Mouse (Mus musculus) hindbrain, embryonic 10.5 days (tissue): ENCODE data around the gene Slc6a17. TPM values are rescaled to one million over a fixed set of nuclear protein-coding genes. Genes with fewer than 3 reads are reported as not detected.

Experiments
- DNase-seq: peaks from one replicate; pipeline ENCODE4 v3.0.0-alpha.2; 2017; ENCODE audit warnings: low spot score
- H3K27ac ChIP-seq: fragments of 300-500 bp; sonication (generic); 2 replicates; pipeline ENCODE4 v1.5.1; 2016; ENCODE audit warnings: mild to moderate bottlenecking, moderate library complexity
- H3K27me3 ChIP-seq: fragments of 300-500 bp; sonication (generic); 2 replicates; pipeline ENCODE4 v1.6.1; 2016; ENCODE audit warnings: mild to moderate bottlenecking; ENCODE audit not compliant: poor library complexity, insufficient read depth, severe bottlenecking
- H3K36me3 ChIP-seq: fragments of 300-500 bp; sonication (generic); 2 replicates; pipeline ENCODE4 v1.6.1; 2016; ENCODE audit warnings: mild to moderate bottlenecking, moderate library complexity
- H3K4me1 ChIP-seq: fragments of 300-500 bp; sonication (generic); replicated peaks from 2 replicates; pipeline ENCODE4 v1.6.1; 2016; ENCODE audit warnings: mild to moderate bottlenecking
- H3K4me3 ChIP-seq: fragments of 300-500 bp; sonication (generic); 2 replicates; pipeline ENCODE4 v1.5.1; 2016; ENCODE audit warnings: mild to moderate bottlenecking, moderate library complexity
- H3K9me3 ChIP-seq: fragments of 300-500 bp; sonication (generic); 2 replicates; pipeline ENCODE4 v1.6.1; 2016; ENCODE audit warnings: mild to moderate bottlenecking, moderate library complexity
- WGBS: fragments of 180-500 bp; shearing (Covaris S2); methylation state at CpG from one replicate; pipeline ENCODE4 v1.1.7; 2016; 5-methylcytosine and 5-hydroxymethylcytosine counted together
- polyA plus RNA-seq: library from polyadenylated mRNA; unstranded; fragments of >200 nt; fragmentation: Nextera tagmentation; extraction: Ambion mirVana; gene quantifications from 2 replicates; pipeline ENCODE4 v1.2.1, GENCODE M21; 2016

Gene Slc6a17
- 2.7 and 3.2 TPM in 2 replicates for polyA plus RNA-seq

DNA sequence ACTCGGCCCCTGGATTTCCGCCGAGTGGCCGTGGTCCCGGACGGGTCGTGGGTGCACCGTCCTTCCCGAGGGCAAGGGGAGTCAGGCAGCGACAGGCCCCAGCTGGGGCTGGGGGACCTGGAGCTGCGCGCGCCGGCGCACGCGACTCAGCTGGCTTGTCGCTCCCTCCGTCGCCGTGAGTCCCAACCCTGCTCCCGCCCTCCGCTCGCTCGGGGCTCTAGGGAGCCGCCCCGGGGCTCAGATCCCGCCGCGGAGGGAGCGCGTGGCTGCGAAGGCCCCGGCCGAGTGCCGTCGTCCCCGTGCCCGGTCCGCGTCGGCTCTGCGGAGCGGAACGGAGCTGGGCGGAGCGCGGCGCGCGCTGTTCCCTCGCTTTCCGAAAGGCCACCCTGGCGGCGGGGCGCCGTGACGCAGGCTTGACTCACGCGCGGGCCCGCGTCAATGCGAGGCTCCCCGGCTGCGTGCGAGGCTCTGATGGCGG lies at the start of gene Slc6a17:
Slc6a17 (minus strand) TSS at position 388 of the 478 bp plus-strand sequence.
- peak within 1 kb of the TSS; percentile 83 for H3K27ac ChIP-seq
- H3K27me3 ChIP-seq, result peaks cover 88% of the 10 kb centered on the region
- H3K4me3 ChIP-seq, result peak within 1 kb of the TSS; percentile 60

DNA sequence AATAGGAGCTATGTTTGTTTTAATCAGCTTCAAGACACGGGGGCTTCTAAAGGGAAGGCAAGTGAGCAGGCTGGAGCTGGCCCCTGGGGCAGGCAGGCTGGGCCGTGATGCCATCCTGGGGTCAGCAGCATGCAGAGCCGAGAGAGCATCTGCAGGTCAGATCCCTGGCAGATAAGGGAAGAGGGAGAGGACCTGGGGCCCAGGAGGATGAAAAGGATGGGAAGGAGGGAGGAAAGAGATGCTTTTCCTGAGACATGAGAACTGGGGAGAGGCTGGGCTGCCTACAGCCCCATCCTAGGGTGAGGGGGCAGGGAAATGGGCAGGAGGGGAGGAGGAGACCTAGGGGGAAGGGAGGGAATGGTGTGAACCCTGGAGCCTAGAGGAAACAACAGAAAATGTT lies 47.5 kb upstream of the Slc6a17 start:
- Histone ChIP-seq H3K36me3 (no peaks in the 10 kb centered on the region), H3K9me3 (no peaks in the 10 kb centered on the region), H3K27ac (no peak overlapping the region), H3K27me3 (no peaks in the 10 kb centered on the region; the same call in 1 of the 2 replicates), H3K4me3 (no peak overlapping the region), H3K4me1 (peaks cover 30% of the 10 kb centered on the region)
- no peak for DNase-seq
- WGBS, result 45% methylated on average over 3 of the region's 3 CpGs

More for the DNA sequence above, at the start of gene Slc6a17:
- DNase-seq, result peak; percentile 74
- peaks cover 25% of the 10 kb centered on the region for H3K4me1 ChIP-seq
- under 1% methylated on average over 68 of the region's 68 CpGs for WGBS
- no peaks in the 10 kb centered on the region for H3K9me3 ChIP-seq
- no peaks in the 10 kb centered on the region for H3K36me3 ChIP-seq

DNA sequence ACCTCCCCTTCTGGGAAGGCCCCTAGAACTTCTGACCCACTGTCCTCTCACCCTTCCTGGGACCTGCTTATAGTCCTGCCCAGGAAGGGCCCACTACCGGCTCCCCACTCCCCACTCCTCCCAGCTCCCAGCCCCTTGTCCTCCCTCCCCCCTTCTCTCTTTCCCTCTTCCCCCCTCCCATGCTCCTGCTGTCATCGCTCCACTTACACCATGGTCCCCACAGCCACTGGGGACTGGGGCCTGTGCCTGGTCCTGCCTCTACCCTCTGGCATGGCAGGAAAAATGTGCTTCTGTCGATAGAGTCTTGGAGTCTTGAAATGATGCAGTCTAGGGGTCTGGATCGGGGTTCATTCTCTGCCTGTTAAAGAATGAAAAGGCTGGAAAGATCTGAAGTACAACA lies 46.1 kb upstream of the Slc6a17 start:
- 44% methylated on average over 4 of the region's 4 CpGs for whole genome bisulfite sequencing
- peaks cover 3% of the 10 kb centered on the region; the same call in 1 of the 2 replicates for H3K27me3 ChIP-seq
- no peak for DNase-seq

DNA sequence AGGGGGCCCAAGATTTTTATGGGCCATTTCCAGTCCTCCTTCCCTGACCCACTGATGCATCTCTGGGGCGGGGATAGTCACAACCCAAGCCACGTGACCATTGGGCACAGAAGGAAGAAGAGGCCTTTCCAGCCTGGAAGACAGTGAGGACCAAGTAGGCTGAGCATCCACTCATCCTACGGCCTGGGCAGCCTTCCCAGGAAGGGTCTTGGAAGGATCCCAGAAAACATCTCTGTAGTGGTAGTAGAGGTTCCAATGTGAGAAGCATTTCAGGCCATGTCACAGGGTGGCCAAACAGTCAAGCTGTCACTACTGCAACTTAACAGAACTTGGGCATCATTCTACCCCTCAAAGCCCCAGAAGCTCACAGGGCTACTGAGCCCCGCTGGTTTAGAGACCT lies 44.8 kb upstream of the Slc6a17 start:
- no peaks in the 10 kb centered on the region for H3K36me3 ChIP-seq
- H3K27me3 ChIP-seq, result peaks cover 14% of the 10 kb centered on the region
- H3K4me1 ChIP-seq, result peaks cover 29% of the 10 kb centered on the region
- DNase-seq, result no peak
- 90% methylated on average over 4 of the region's 4 CpGs for WGBS
- no peak overlapping the region for H3K4me3 ChIP-seq
- no peak overlapping the region for H3K27ac ChIP-seq
- no peaks in the 10 kb centered on the region for H3K9me3 ChIP-seq

More for the DNA sequence above, 46.1 kb upstream of the Slc6a17 start:
- Histone ChIP-seq H3K27ac (peak overlapping the region; percentile 50), H3K9me3 (no peaks in the 10 kb centered on the region), H3K4me1 (peaks cover 31% of the 10 kb centered on the region), H3K4me3 (no peak overlapping the region), H3K36me3 (no peaks in the 10 kb centered on the region)

DNA sequence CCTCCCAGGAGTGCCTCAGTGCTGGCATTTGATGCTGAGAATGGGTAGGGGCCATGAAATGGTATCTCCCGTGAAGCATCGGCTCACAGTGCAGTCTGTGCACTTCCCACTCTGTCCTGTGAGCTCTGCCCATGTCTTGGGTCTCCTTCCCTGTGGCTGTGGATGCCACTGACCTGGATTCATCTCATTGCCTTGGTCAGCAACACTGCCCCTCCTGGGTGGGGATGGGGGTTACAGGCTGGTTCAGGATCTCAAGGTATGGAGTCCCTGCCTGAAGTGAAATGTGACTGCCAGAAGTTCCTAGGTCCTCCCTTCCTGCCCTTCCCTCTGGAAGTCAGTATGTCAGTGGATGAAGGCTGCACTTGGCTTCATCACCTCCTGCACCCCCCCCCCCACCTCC lies 44.3 kb upstream of the Slc6a17 start:
- DNase-seq, result no peak
- H3K36me3 ChIP-seq, result no peaks in the 10 kb centered on the region
- H3K4me1 ChIP-seq, result peaks cover 29% of the 10 kb centered on the region
- peaks cover 14% of the 10 kb centered on the region for H3K27me3 ChIP-seq
- no peaks in the 10 kb centered on the region for H3K9me3 ChIP-seq
- H3K4me3 ChIP-seq, result no peak overlapping the region
- H3K27ac ChIP-seq, result no peak overlapping the region
- 76% methylated on average over 2 of the region's 2 CpGs for WGBS

DNA sequence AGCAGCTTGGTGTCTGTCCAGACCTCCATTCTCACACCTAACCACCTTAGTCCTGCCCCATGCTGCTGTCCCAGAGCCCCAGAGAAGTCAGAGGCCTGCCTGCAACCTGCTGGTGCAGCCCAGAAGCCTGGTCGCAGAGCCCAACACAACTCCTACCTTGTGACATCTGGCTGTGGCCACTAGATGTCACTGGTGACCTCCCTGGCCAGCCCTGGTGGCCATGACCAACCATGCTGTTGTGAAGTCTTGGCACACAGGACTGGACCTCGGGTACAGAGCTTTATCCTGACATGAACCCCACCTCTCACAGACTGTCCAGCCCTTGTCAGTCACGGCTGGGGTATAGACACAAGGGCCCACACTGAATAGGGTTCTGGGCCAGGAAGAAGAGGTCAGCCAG lies 41.4 kb upstream of the Slc6a17 start:
- no peaks in the 10 kb centered on the region for H3K36me3 ChIP-seq
- no peaks in the 10 kb centered on the region for H3K9me3 ChIP-seq
- peaks cover 23% of the 10 kb centered on the region for H3K4me1 ChIP-seq
- WGBS, result 26% methylated on average over 3 of the region's 3 CpGs
- no peak overlapping the region for H3K4me3 ChIP-seq
- peaks cover 14% of the 10 kb centered on the region for H3K27me3 ChIP-seq
- H3K27ac ChIP-seq, result no peak overlapping the region
- DNase-seq, result peak; percentile 72

DNA sequence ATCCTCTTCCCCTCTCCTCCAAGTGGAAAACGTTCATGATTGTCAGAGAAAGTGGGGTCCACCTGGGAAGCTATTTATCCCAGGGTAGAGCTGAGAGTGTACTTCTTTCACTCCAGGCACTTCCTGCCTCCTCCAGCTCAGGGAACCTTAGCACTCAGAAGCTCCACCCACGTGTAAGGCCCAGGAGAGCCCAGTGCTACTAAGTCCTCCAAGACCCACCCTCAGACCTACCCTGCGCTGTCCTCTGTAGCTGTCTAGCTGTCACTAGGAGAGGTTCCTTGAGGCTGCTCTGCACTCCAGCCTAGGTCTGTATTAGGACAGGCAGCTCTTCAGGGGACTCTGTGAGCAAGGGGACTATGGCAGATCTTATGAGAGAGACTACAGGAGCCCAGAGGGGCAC lies 40.9 kb upstream of the Slc6a17 start:
- no peak for DNase-seq
- Histone ChIP-seq H3K9me3 (no peaks in the 10 kb centered on the region), H3K27ac (no peak overlapping the region), H3K36me3 (no peaks in the 10 kb centered on the region), H3K4me1 (peaks cover 20% of the 10 kb centered on the region), H3K27me3 (peaks cover 14% of the 10 kb centered on the region), H3K4me3 (no peak overlapping the region)
- 35% methylated on average over 3 of the region's 3 CpGs for WGBS

DNA sequence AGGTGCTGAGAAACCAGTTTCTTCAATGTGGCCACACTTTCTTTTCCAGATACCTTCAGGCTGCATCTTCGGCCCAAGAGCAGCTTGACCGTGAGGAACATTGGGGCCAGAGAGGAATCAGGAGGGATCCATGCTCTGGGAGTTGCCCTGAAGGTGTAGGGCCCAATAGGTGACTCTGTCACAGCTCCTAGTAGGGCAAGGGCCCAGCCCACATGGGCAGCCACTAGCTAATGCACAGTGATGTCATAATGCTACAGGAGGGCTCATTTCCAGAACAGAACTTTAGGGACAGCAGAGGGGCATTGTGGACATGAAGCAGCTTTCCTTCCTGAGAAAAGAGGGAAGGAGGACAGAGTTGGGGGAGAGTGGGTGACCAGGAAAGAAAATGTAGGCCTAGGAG lies 37.0 kb upstream of the Slc6a17 start, which contains the start of gene Ubl4b:
Ubl4b (minus strand) TSS at position 232 of the 400 bp plus-strand sequence.
- Histone ChIP-seq H3K4me1 (peaks cover 12% of the 10 kb centered on the region), H3K4me3 (no peak within 1 kb of the TSS), H3K36me3 (no peaks in the 10 kb centered on the region), H3K27me3 (peaks cover 14% of the 10 kb centered on the region), H3K9me3 (no peaks in the 10 kb centered on the region), H3K27ac (no peak within 1 kb of the TSS)
- 89% methylated on average over 2 of the region's 2 CpGs for WGBS
- no peak for DNase-seq

DNA sequence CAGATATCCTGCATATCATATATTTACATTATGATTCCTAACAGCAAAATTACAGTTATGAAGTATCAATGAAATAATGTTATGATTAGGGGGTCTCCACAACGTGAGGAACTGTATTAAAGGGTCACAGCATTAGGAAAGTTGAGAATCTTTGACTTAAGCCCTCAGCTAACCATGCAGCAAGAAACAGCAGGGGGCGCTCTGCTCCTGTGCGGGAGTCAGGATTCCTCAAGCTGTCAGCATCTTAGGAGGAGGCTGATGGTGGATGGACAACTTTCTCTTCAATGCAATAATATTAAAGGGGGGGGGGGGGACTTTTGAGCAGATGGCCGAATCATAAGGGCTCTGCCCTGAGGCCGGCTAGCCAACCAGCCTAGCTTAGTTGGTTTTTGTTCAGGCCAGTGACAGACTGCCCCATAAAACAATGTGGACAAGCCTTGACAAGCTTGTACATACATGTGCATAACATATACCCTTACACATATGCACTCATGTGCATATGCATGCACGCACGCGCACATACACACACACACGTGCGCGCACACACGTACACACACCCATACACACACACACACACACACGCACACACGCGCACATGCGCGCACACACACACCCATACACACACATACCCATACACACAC lies 32.7 kb upstream of the Slc6a17 start:
- no peak overlapping the region for H3K4me3 ChIP-seq
- H3K27me3 ChIP-seq, result no peaks in the 10 kb centered on the region; the same call in 1 of the 2 replicates
- no peak overlapping the region for H3K27ac ChIP-seq
- peak; percentile 67 for DNase-seq
- H3K4me1 ChIP-seq, result peaks cover 19% of the 10 kb centered on the region
- no peaks in the 10 kb centered on the region for H3K36me3 ChIP-seq
- H3K9me3 ChIP-seq, result no peaks in the 10 kb centered on the region
- WGBS, result 75% methylated on average over 17 of the region's 17 CpGs

DNA sequence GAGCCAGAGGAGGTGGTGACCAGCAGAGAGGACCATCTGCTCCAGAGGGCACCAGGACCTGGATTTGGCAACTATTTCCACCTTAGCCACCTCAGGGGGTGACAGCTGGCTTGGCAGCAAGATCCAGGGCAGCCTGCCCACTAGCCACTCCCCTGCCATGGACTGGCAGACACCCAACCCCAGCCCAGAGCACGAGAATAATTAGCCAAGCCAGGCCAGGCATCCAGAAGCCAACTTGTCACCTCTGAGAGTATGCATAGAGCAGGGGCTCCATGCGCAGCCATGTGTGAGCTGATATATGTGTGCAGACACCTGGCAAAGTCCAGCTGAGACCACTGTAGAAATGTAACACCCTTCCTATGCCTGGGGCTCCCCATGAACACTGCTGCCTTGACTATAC lies 29.1 kb upstream of the Slc6a17 start:
- no peaks in the 10 kb centered on the region for H3K9me3 ChIP-seq
- WGBS, result 81% methylated on average over 2 of the region's 2 CpGs
- no peaks in the 10 kb centered on the region for H3K27me3 ChIP-seq
- H3K36me3 ChIP-seq, result no peaks in the 10 kb centered on the region
- no peak overlapping the region for H3K27ac ChIP-seq
- DNase-seq, result no peak
- no peak overlapping the region for H3K4me3 ChIP-seq
- H3K4me1 ChIP-seq, result peaks cover 15% of the 10 kb centered on the region; the same call in 1 of the 2 replicates

DNA sequence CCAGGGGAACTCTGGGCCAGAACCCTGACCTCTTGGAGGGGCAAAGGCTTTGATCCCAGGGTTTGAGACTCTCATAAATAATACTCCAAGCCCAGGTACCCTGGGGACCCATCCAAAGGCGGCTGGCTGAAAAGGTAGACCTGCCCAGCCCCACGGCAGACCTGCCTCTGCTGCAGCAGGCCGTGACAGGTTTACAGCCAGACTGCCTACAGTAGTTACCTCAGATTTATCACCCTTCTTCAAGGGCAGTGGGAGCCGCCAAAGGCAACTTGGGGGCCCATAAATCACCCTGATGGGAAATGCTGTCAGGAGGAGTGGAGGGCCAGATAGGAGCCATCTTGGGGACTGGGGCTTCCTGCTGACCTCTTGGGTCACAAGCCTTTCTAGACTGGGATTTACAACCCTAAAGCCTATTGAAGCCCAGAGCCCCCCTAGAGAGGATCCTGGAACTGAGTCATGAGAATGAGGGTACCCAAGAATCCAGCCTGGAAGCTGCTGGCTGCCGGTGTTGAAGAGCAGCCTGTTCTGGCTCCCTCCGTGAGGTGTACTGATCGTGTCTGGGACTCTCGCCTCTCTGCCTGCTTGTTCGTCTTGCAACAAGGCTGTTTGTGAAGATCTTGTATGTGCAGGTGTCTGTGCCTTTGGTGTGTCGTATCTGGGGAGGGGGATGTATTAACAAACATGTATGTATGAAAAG lies 28.0 kb upstream of the Slc6a17 start:
- H3K4me3 ChIP-seq, result no peak overlapping the region
- H3K27me3 ChIP-seq, result no peaks in the 10 kb centered on the region
- H3K4me1 ChIP-seq, result peaks cover 15% of the 10 kb centered on the region; the same call in 1 of the 2 replicates
- WGBS, result 79% methylated on average over 10 of the region's 10 CpGs
- no peak overlapping the region for H3K27ac ChIP-seq
- no peaks in the 10 kb centered on the region for H3K36me3 ChIP-seq
- DNase-seq, result no peak
- no peaks in the 10 kb centered on the region for H3K9me3 ChIP-seq

DNA sequence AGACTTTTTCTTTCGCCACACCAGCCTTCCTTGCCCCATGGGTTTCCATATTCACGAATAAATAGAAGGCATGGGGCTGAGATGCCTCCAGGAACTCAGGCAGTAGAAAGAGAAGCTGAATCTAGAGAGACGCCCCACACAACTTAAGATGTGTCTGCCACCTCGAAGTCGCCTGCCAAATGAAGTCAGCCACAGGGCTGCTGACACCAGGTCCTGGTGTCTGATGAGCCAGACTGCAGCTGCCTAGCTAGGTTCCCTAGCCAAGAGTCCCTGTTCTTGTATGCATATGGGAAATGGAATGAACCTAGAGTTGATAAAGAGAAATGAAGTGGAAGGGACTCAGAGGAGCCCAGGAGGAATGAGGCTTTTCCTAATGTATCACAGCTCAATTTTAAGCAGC lies 27.5 kb upstream of the Slc6a17 start:
- H3K4me1 ChIP-seq, result peaks cover 12% of the 10 kb centered on the region; the same call in 1 of the 2 replicates
- H3K36me3 ChIP-seq, result no peaks in the 10 kb centered on the region
- H3K4me3 ChIP-seq, result no peak overlapping the region
- WGBS, result 79% methylated on average over 5 of the region's 5 CpGs
- DNase-seq, result no peak
- H3K9me3 ChIP-seq, result no peaks in the 10 kb centered on the region
- no peak overlapping the region for H3K27ac ChIP-seq
- H3K27me3 ChIP-seq, result no peaks in the 10 kb centered on the region
